Mouse (Mus musculus) liver, embryonic 14.5 days (tissue): ENCODE data around the gene Ankrd60. TPM values are rescaled to one million over a fixed set of nuclear protein-coding genes. Genes with fewer than 3 reads are reported as not detected.

Experiments
- ATAC-seq: fragments of 200-750 bp; cut with Nextera tagmentation; 2 replicates; pipeline ENCODE4 v1.8.0; 2017; ENCODE audit warnings: moderate number of reproducible peaks, mild to moderate bottlenecking, moderate library complexity; ENCODE audit not compliant: insufficient read depth
- DNase-seq, 3 experiments: peaks; one replicate each; pipeline ENCODE4 v3.0.0-alpha.2; 2012 to 2013; ENCODE audit warnings: low read depth in 3 of 3, low spot score in 3 of 3
- H3K27ac ChIP-seq: fragments of 300-500 bp; sonication (generic); 2 replicates; pipeline ENCODE4 v1.5.1; 2014; ENCODE audit warnings: moderate library complexity, mild to moderate bottlenecking, control low read depth, inconsistent platforms
- H3K27me3 ChIP-seq: fragments of 300-500 bp; sonication (generic); 2 replicates; pipeline ENCODE4 v1.6.1; 2014; ENCODE audit warnings: mild to moderate bottlenecking, low read length, moderate library complexity; ENCODE audit not compliant: control insufficient read depth, insufficient read depth
- H3K36me3 ChIP-seq: fragments of 300-500 bp; sonication (generic); replicated peaks from 2 replicates; pipeline ENCODE4 v1.6.1; 2014; ENCODE audit warnings: low read depth; ENCODE audit not compliant: control insufficient read depth, insufficient read depth
- H3K4me1 ChIP-seq, 2 experiments: fragments of 200-500 bp in 1 of 2; fragments of 300-500 bp in 1 of 2; sonication (generic) in 1 of 2; replicated peaks; 2 replicates each; pipeline ENCODE4 v1.6.1; 2012 to 2014; ENCODE audit warnings: antibody characterized with exemption in 1 of 2, inconsistent platforms in 1 of 2, low read length in 1 of 2; ENCODE audit not compliant: control insufficient read depth in 2 of 2, insufficient read depth in 2 of 2
- H3K4me2 ChIP-seq: fragments of 300-500 bp; sonication (generic); 2 replicates; pipeline ENCODE4 v1.6.1; 2014; ENCODE audit warnings: low read depth, mild to moderate bottlenecking, control low read depth, moderate library complexity
- H3K4me3 ChIP-seq, 2 experiments: fragments of 200-500 bp in 1 of 2; fragments of 300-500 bp in 1 of 2; sonication (generic) in 1 of 2; 2 replicates each; pipeline ENCODE4 v1.5.1; 2012 to 2014; ENCODE audit warnings: low read depth in 2 of 2, low read length in 2 of 2, mild to moderate bottlenecking in 2 of 2, control low read depth in 1 of 2, inconsistent platforms in 1 of 2, moderate library complexity in 1 of 2; ENCODE audit not compliant: insufficient read depth in 1 of 2
- H3K9ac ChIP-seq: fragments of 300-500 bp; sonication (generic); replicated peaks from 2 replicates; pipeline ENCODE4 v1.6.1; 2014; ENCODE audit warnings: mild to moderate bottlenecking, control low read depth, moderate library complexity
- H3K9me3 ChIP-seq: fragments of 300-500 bp; sonication (generic); 2 replicates; pipeline ENCODE4 v1.6.1; 2016; ENCODE audit warnings: low read length, mixed read lengths; ENCODE audit not compliant: control insufficient read depth
- CTCF ChIP-seq: IDR thresholded peaks from 2 replicates; pipeline ENCODE4 v1.5.1; 2016; ENCODE audit warnings: antibody characterized with exemption, low read depth, control low read depth
- EP300 ChIP-seq: IDR thresholded peaks from 2 replicates; pipeline ENCODE4 v1.6.1; 2016; ENCODE audit warnings: antibody characterized with exemption, low read depth
- WGBS: fragments of 180-500 bp; shearing (Covaris S2); extraction: QIAGEN DNeasy Blood & Tissue Kit; methylation state at CpG from one replicate; pipeline ENCODE4 v1.1.7; 2014; ENCODE audit not compliant: insufficient replicate concordance; 5-methylcytosine and 5-hydroxymethylcytosine counted together
- polyA plus RNA-seq, 2 experiments: library from polyadenylated mRNA; depleted of rRNA in 1 of 2; stranded (reverse) in 1 of 2; unstranded in 1 of 2; fragments of >200 nt; fragmentation: Nextera tagmentation in 1 of 2; extraction: Ambion mirVana in 1 of 2; gene quantifications; 2 replicates each; pipeline versions ENCODE4 v1.2.1 to v1.2.3; 2012 to 2014

Gene Ankrd60
- polyA plus RNA-seq (2012; rRNA removed) (not detected in 2 replicates), polyA plus RNA-seq (2014; fragmentation: Nextera tagmentation; extraction: Ambion mirVana) (not detected in 2 replicates)

- peak within 1 kb of the TSS; percentile 48 for H3K4me2 ChIP-seq
- no peak for ATAC-seq
- no peaks in the 10 kb centered on the region for H3K9me3 ChIP-seq
- peaks cover 30% of the 10 kb centered on the region for H3K27me3 ChIP-seq
- no peak within 1 kb of the TSS for H3K9ac ChIP-seq
- peaks cover 5 to 9% of the 10 kb centered on the region in 2 experiments for H3K4me1 ChIP-seq
- no peak within 1 kb of the TSS for H3K27ac ChIP-seq
- no peak for TF ChIP-seq CTCF
- TF ChIP-seq EP300, result no peak
- peak within 1 kb of the TSS; percentile 2 to 20; a peak in 3 of 4 replicates for H3K4me3 ChIP-seq
- 9% methylated on average over 51 of the region's 58 CpGs for WGBS
- DNase-seq, result no peak
- no peaks in the 10 kb centered on the region for H3K36me3 ChIP-seq
Measured at GRCm38 (mm10) chr2:173577669-173578557, at the start of gene Ankrd60. Gene Ankrd60 (minus strand): TSS chr2:173578365.

GRCm38 (mm10) chr2:173625786-173626185, 47.6 kb upstream of the Ankrd60 start:
- Histone ChIP-seq H3K4me3 (no peak overlapping the region), H3K4me2 (no peak overlapping the region), H3K27me3 (no peaks in the 10 kb centered on the region), H3K27ac (no peak overlapping the region), H3K4me1 (no peaks in the 10 kb centered on the region), H3K36me3 (no peaks in the 10 kb centered on the region), H3K9me3 (no peaks in the 10 kb centered on the region), H3K9ac (no peak overlapping the region)
- DNase-seq (no peak), ATAC-seq (no peak)
- TF ChIP-seq CTCF, result no peak
- TF ChIP-seq EP300, result no peak
- 80% methylated on average over 3 of the region's 3 CpGs for WGBS

GRCm38 (mm10) chr2:173624667-173625066, 46.5 kb upstream of the Ankrd60 start:
- Histone ChIP-seq H3K9ac (no peak overlapping the region), H3K4me2 (no peak overlapping the region), H3K9me3 (no peaks in the 10 kb centered on the region), H3K4me3 (no peak overlapping the region), H3K27me3 (no peaks in the 10 kb centered on the region), H3K4me1 (no peaks in the 10 kb centered on the region), H3K27ac (no peak overlapping the region), H3K36me3 (no peaks in the 10 kb centered on the region)
- WGBS, result 45% methylated on average over 7 of the region's 7 CpGs
- TF ChIP-seq EP300, result no peak
- no peak for TF ChIP-seq CTCF
- ATAC-seq (no peak), DNase-seq (no peak)

GRCm38 (mm10) chr2:173622173-173622601, 44.0 kb upstream of the Ankrd60 start:
- Histone ChIP-seq H3K27me3 (no peaks in the 10 kb centered on the region), H3K9ac (no peak overlapping the region), H3K4me1 (no peaks in the 10 kb centered on the region), H3K9me3 (no peaks in the 10 kb centered on the region), H3K27ac (no peak overlapping the region), H3K4me2 (no peak overlapping the region), H3K4me3 (no peak overlapping the region), H3K36me3 (no peaks in the 10 kb centered on the region)
- TF ChIP-seq EP300 (no peak), CTCF (no peak)
- ATAC-seq (no peak), DNase-seq (no peak)
- WGBS, result 61% methylated on average over 7 of the region's 7 CpGs

- no peaks in the 10 kb centered on the region for H3K27me3 ChIP-seq
- no peak overlapping the region for H3K4me3 ChIP-seq
- TF ChIP-seq CTCF (peak; percentile 53), EP300 (no peak)
- H3K4me2 ChIP-seq, result no peak overlapping the region
- DNase-seq, result no peak
- no peaks in the 10 kb centered on the region for H3K4me1 ChIP-seq
- no peak overlapping the region for H3K27ac ChIP-seq
- ATAC-seq, result no peak
- no peaks in the 10 kb centered on the region for H3K9me3 ChIP-seq
- no peaks in the 10 kb centered on the region for H3K36me3 ChIP-seq
- H3K9ac ChIP-seq, result no peak overlapping the region
- WGBS, result 85% methylated on average over 4 of the region's 4 CpGs
Measured at GRCm38 (mm10) chr2:173620645-173621044, 42.5 kb upstream of the Ankrd60 start.
